Mouse (Mus musculus) midbrain, embryonic 16.5 days (tissue): Measurements from ENCODE around the gene Tceal7. TPM values are rescaled to one million over a fixed set of nuclear protein-coding genes. Genes with fewer than 3 reads are reported as not detected.
A peak's percentile ranks its signal among the peaks of the same experiment; 100 is the strongest.
"Not testable (repeated sequence)": the region's sequence is repeated elsewhere in the genome, so short reads cannot be mapped to it uniquely, and the experiment has no call there.

Experiments used
- ATAC-seq: fragments of 200-750 bp; cut with Nextera tagmentation; 2 replicates; pipeline ENCODE4 v1.8.0; 2017; ENCODE audit warnings: moderate TSS enrichment
- H3K27ac ChIP-seq: fragments of 300-500 bp; sonication (generic); 2 replicates; pipeline ENCODE4 v1.5.1; 2014; ENCODE audit warnings: mild to moderate bottlenecking, low read length, mixed read lengths
- H3K27me3 ChIP-seq: fragments of 300-500 bp; sonication (generic); 2 replicates; pipeline ENCODE4 v1.6.1; 2014; ENCODE audit warnings: low read depth, low read length, mixed read lengths; ENCODE audit not compliant: control insufficient read depth, insufficient read depth
- H3K36me3 ChIP-seq: fragments of 300-500 bp; sonication (generic); 2 replicates; pipeline ENCODE4 v1.6.1; 2014; ENCODE audit warnings: mild to moderate bottlenecking, low read length, moderate library complexity, mixed read lengths; ENCODE audit not compliant: control insufficient read depth, insufficient read depth
- H3K4me1 ChIP-seq: fragments of 300-500 bp; sonication (generic); 2 replicates; pipeline ENCODE4 v1.6.1; 2014; ENCODE audit warnings: mild to moderate bottlenecking, low read length, mixed read lengths; ENCODE audit not compliant: control insufficient read depth, insufficient read depth
- H3K4me2 ChIP-seq: fragments of 300-500 bp; sonication (generic); 2 replicates; pipeline ENCODE4 v1.6.1; 2014; ENCODE audit warnings: mild to moderate bottlenecking, low read length, mixed read lengths
- H3K4me3 ChIP-seq: fragments of 300-500 bp; sonication (generic); 2 replicates; pipeline ENCODE4 v1.5.1; 2014; ENCODE audit warnings: low read depth, mild to moderate bottlenecking, low read length, moderate library complexity, mixed read lengths
- H3K9ac ChIP-seq: fragments of 300-500 bp; sonication (generic); 2 replicates; pipeline ENCODE4 v1.6.1; 2014; ENCODE audit warnings: low read depth, low read length, mixed read lengths
- H3K9me3 ChIP-seq: fragments of 300-500 bp; sonication (generic); replicated peaks from 2 replicates; pipeline ENCODE4 v1.6.1; 2014; ENCODE audit warnings: mild to moderate bottlenecking, low read length, mixed read lengths; ENCODE audit not compliant: control insufficient read depth, poor library complexity, severe bottlenecking
- WGBS: fragments of 180-500 bp; shearing (Covaris S2); extraction: QIAGEN DNeasy Blood & Tissue Kit; methylation state at CpG from one replicate; pipeline ENCODE4 v1.1.7; 2014; 5-methylcytosine and 5-hydroxymethylcytosine counted together
- microRNA-seq: library from miRNA; unstranded; fragments of <30 nt; microRNA quantifications from one replicate; pipeline ENCODE4, GENCODE M21; 2017
- polyA plus RNA-seq: library from polyadenylated mRNA; unstranded; fragments of >200 nt; fragmentation: Nextera tagmentation; extraction: Ambion mirVana; gene quantifications from 2 replicates; pipeline ENCODE4 v1.2.1, GENCODE M21; 2015

Gene Tceal7
- polyA plus RNA-seq, 1 experiment from 2014 or later: 4.2 TPM

GRCm38 (mm10) chrX:136269743-136270392 lies 55.3 kb downstream of the Tceal7 start, which contains the start of gene Bex3:
TSS of gene Bex3 (plus strand) at chrX:136270253.
- not testable (repeated sequence) for H3K36me3 ChIP-seq, H3K9me3 ChIP-seq, H3K27me3 ChIP-seq
- WGBS: 71% methylated on average over 4 of the region's 30 CpGs
- Histone ChIP-seq H3K27ac (peak within 1 kb of the TSS; percentile 79), H3K4me3 (peak within 1 kb of the TSS; percentile 43), H3K4me2 (peak within 1 kb of the TSS; percentile 66), H3K9ac (peak within 1 kb of the TSS; percentile 64), H3K4me1 (peaks cover 12% of the 10 kb centered on the region)
- ATAC-seq: peak; percentile 97

- peak overlapping the region; percentile 79 for H3K27ac ChIP-seq
- peak overlapping the region; percentile 64 for H3K9ac ChIP-seq
These were observed 56.0 kb downstream of the Tceal7 start for GRCm38 (mm10) chrX:136270393-136271111.

GRCm38 (mm10) chrX:136274542-136274941 lies 60.0 kb downstream of the Tceal7 start:
- no peaks in the 10 kb centered on the region for H3K36me3 ChIP-seq
- ATAC-seq: no peak
- no peaks in the 10 kb centered on the region for H3K27me3 ChIP-seq
- H3K27ac ChIP-seq: no peak overlapping the region
- no peak overlapping the region for H3K9ac ChIP-seq
- no peaks in the 10 kb centered on the region for H3K9me3 ChIP-seq
- no peak overlapping the region for H3K4me3 ChIP-seq
- 25% methylated on average over 3 of the region's 3 CpGs for WGBS
- H3K4me2 ChIP-seq: no peak overlapping the region
- peaks cover 12% of the 10 kb centered on the region for H3K4me1 ChIP-seq

More at GRCm38 (mm10) chrX:136270393-136271111, 56.0 kb downstream of the Tceal7 start:
- H3K27me3 ChIP-seq, H3K9me3 ChIP-seq, H3K36me3 ChIP-seq: not testable (repeated sequence)
- H3K4me1 ChIP-seq: peaks cover 12% of the 10 kb centered on the region
- 15% methylated on average over 6 of the region's 60 CpGs for WGBS
- ATAC-seq: peak; percentile 59
- peak overlapping the region; percentile 66 for H3K4me2 ChIP-seq
- H3K4me3 ChIP-seq: peak overlapping the region; percentile 43

GRCm38 (mm10) chrX:136275386-136275785 lies 60.8 kb downstream of the Tceal7 start:
- Histone ChIP-seq H3K27ac (no peak overlapping the region), H3K4me1 (peaks cover 12% of the 10 kb centered on the region), H3K4me2 (no peak overlapping the region), H3K4me3 (no peak overlapping the region), H3K27me3 (no peaks in the 10 kb centered on the region), H3K36me3 (no peaks in the 10 kb centered on the region), H3K9ac (no peak overlapping the region), H3K9me3 (no peaks in the 10 kb centered on the region)
- no peak for ATAC-seq
- 26% methylated on average over 3 of the region's 3 CpGs for WGBS

Small RNAs within 50 kb of the gene (microRNA-seq; reads per million reads assigned to microRNA genes)
- not detected for gene Mir6383

Other genes starting within 250 kb of the Tceal7 start
- 355 and 370 TPM in 2 replicates for gene Arxes2, start 221.0 kb upstream of the Tceal7 start, polyA plus RNA-seq
- gene Arxes1, start 181.4 kb upstream of the Tceal7 start, polyA plus RNA-seq: 198 and 206 TPM in 2 replicates
- gene Bex2, start 146.5 kb upstream of the Tceal7 start, polyA plus RNA-seq: 929 and 971 TPM in 2 replicates
- gene Nxf3, start 129.5 kb upstream of the Tceal7 start, polyA plus RNA-seq: not detected in 2 replicates
- 170 and 186 TPM in 2 replicates for gene Bex4, start 75.8 kb upstream of the Tceal7 start, polyA plus RNA-seq
- gene Tceal8, start 42.4 kb upstream of the Tceal7 start, polyA plus RNA-seq: 121 and 125 TPM in 2 replicates
- gene Tceal5, start 10.9 kb upstream of the Tceal7 start, polyA plus RNA-seq: 31.8 and 38.9 TPM in 2 replicates
- 271 and 313 TPM in 2 replicates for gene Bex1, start 734 bp downstream of the Tceal7 start, polyA plus RNA-seq
- gene Tceal9, start 30.3 kb downstream of the Tceal7 start, polyA plus RNA-seq: 261 and 272 TPM in 2 replicates
- 692 and 737 TPM in 2 replicates for gene Bex3, start 55.5 kb downstream of the Tceal7 start, polyA plus RNA-seq